Mouse (Mus musculus) G1E (cell line): ENCODE measurements around the gene Gm9639.
"Not testable (repeated sequence)": the region's sequence is repeated elsewhere in the genome, so short reads cannot be mapped to it uniquely, and the experiment has no call there.

ENCODE experiments used
- CTCF ChIP-seq: IDR thresholded peaks from 2 replicates; pipeline ENCODE4 v1.5.1; 2012; ENCODE audit warnings: low read depth, low read length, inconsistent platforms, mixed read lengths
- GATA1 ChIP-seq: IDR thresholded peaks from 2 replicates; pipeline ENCODE4 v1.6.1; 2012; ENCODE audit warnings: borderline replicate concordance, low read length, inconsistent platforms, mixed read lengths
- GATA2 ChIP-seq: IDR thresholded peaks from 2 replicates; pipeline ENCODE4 v1.6.1; 2012; ENCODE audit warnings: low read depth, low read length, inconsistent platforms, borderline replicate concordance
- POLR2AphosphoS5 ChIP-seq: IDR thresholded peaks from 2 replicates; pipeline ENCODE4 v1.6.1; 2012; ENCODE audit warnings: low read depth, low read length, inconsistent platforms; ENCODE audit not compliant: insufficient replicate concordance
- TAL1 ChIP-seq: conservative IDR thresholded peaks from 2 replicates; pipeline ENCODE4 v1.6.1; 2012; ENCODE audit warnings: low read depth, low read length, inconsistent platforms, mixed read lengths

GRCm38 (mm10) chr10:77752312-77752711, 42.6 kb downstream of the Gm9639 start:
- not testable (repeated sequence) for TF ChIP-seq CTCF, GATA1, TAL1, GATA2, POLR2AphosphoS5
